Mouse (Mus musculus): ENCODE measurements around the gene Ppp1r3f. TPM values are rescaled to one million over a fixed set of nuclear protein-coding genes. Genes with fewer than 3 reads are reported as not detected.

Gene Ppp1r3f
- polyA plus RNA-seq, 2 experiments: 0.06 to 0.42 TPM

DNA sequence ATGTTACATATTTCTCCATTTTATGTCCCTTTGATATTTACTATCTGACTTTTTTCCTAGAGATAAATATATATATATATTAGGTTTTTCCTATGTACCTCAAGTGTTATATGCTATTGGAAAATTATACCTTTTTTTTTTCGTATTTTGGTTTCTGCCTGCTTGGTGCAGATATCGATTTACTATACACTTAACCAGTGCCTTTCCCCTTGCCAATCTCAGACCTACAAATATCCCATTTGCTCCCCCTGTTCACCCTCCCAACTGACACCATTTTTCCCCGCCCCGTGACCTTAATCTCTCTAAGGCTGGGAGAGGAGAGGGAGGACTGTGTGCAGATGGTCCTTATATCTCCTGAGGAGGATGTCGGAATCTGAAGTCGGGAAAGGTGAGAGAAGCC lies 32.7 kb upstream of the Ppp1r3f start, which contains the start of gene Cacna1f:
Cacna1f (plus strand) TSS at position 301 of the 400 bp plus-strand sequence.
- H3K4me2 ChIP-seq (ENCODE audit: low read depth): no peak within 1 kb of the TSS
- ATAC-seq (ENCODE audit: insufficient read depth) (no peak), DNase-seq (ENCODE audit: low read depth in 3 of 3, low spot score in 3 of 3) (no peak)
- H3K9ac ChIP-seq (replicated peaks): no peak within 1 kb of the TSS
- peaks cover 4% of the 10 kb centered on the region; the same call in 1 of the 2 replicates for H3K27me3 ChIP-seq (ENCODE audit: control insufficient read depth, insufficient read depth, low read length)
- peaks cover 0 to 5% of the 10 kb centered on the region in 2 experiments; a peak in 2 of 4 replicates for H3K4me1 ChIP-seq (replicated peaks; ENCODE audit: control insufficient read depth in 2 of 2, insufficient read depth in 2 of 2, low read length in 1 of 2)
- H3K36me3 ChIP-seq (replicated peaks; ENCODE audit: control insufficient read depth, insufficient read depth, low read depth): no peaks in the 10 kb centered on the region; the same call in 1 of the 2 replicates
- 54% methylated on average over 6 of the region's 6 CpGs for WGBS (ENCODE audit: insufficient replicate concordance)
- no peaks in the 10 kb centered on the region for H3K9me3 ChIP-seq (ENCODE audit: control insufficient read depth, low read length)
- no peak within 1 kb of the TSS for H3K4me3 ChIP-seq (ENCODE audit: insufficient read depth in 1 of 2, low read depth in 2 of 2, low read length in 2 of 2)
- no peak for TF ChIP-seq EP300 (IDR thresholded peaks at IDR 0.05; ENCODE audit: low read depth)
- no peak for TF ChIP-seq CTCF (IDR thresholded peaks at IDR 0.05; ENCODE audit: low read depth)
- H3K27ac ChIP-seq: no peak within 1 kb of the TSS

DNA sequence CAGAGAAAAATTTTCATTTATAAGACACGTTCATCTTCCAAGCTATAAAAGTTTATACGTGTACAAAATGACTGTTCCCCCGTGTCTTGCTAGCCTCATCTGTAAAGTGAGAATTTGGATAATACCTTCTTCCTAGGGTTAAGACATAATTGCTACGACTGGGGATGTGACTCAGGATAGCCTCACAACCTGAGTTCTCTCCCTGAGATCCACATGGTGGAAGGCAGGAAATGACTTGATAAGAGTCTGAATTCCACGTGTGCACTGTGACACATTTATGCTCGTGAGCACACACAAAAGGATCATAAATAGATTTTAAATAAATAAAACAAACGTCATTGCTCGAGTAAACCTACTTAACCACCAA lies 31.5 kb upstream of the Ppp1r3f start:
- H3K4me2 ChIP-seq (ENCODE audit: low read depth): peak overlapping the region; percentile 50
- ATAC-seq (ENCODE audit: insufficient read depth): peak; percentile 24; the same call in 1 of the 2 replicates

DNA sequence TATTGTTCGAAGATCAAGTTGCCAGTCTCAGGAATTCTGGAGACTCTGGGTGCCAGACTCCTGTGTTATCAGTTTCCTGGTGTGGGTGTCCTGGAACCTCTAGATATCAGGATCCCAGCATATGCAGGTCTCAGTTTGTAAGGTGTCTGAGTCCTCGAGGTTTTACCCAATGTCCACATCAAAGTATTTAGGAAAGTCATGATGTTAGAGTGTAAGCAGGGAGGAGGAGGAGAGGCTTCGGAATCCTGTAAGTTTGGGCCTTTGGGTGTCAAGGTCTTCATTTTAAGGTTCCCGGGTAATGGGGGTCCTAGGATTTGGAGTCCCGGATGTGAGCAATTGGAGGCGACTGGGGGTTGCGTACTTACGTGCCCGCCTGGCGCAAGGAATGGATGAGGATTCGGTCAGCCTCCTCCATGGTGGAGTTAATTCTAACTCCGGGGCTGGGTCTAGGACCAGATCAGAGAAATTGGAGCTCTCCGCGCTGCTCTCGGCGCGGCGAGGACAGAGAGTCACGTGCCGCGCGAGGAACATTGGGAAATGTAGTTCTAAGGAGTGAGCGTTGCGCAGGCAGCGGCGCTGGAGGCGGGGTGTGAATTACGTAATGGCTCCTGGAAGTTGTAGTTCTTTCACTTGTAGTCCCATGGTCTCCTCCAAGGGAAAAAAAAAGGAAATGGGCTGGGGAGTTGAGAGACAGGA lies 30.9 kb upstream of the Ppp1r3f start, which contains the start of gene Ccdc22:
Ccdc22 (minus strand) TSS at position 639 of the 696 bp plus-strand sequence.
- ATAC-seq (ENCODE audit: insufficient read depth): peak; percentile 90
- no peak within 1 kb of the TSS for H3K27ac ChIP-seq

More for the DNA sequence above, 31.5 kb upstream of the Ppp1r3f start:
- H3K4me1 ChIP-seq (replicated peaks; ENCODE audit: control insufficient read depth in 2 of 2, insufficient read depth in 2 of 2, low read length in 1 of 2): peaks cover 0 to 5% of the 10 kb centered on the region in 2 experiments; a peak in 2 of 4 replicates
- no peak for DNase-seq (ENCODE audit: low read depth in 3 of 3, low spot score in 3 of 3)
- no peaks in the 10 kb centered on the region for H3K9me3 ChIP-seq (ENCODE audit: control insufficient read depth, low read length)
- WGBS (ENCODE audit: insufficient replicate concordance): 22% methylated on average over 8 of the region's 8 CpGs
- H3K9ac ChIP-seq (replicated peaks): no peak overlapping the region
- H3K4me3 ChIP-seq (ENCODE audit: insufficient read depth in 1 of 2, low read depth in 2 of 2, low read length in 2 of 2): no peak overlapping the region; a peak in 1 of 4 replicates
- no peak overlapping the region for H3K27ac ChIP-seq
- TF ChIP-seq EP300 (IDR thresholded peaks at IDR 0.05; ENCODE audit: low read depth): no peak
- TF ChIP-seq CTCF (IDR thresholded peaks at IDR 0.05; ENCODE audit: low read depth): no peak
- H3K36me3 ChIP-seq (replicated peaks; ENCODE audit: control insufficient read depth, insufficient read depth, low read depth): no peaks in the 10 kb centered on the region; the same call in 1 of the 2 replicates
- H3K27me3 ChIP-seq (ENCODE audit: control insufficient read depth, insufficient read depth, low read length): peaks cover 4% of the 10 kb centered on the region; the same call in 1 of the 2 replicates

DNA sequence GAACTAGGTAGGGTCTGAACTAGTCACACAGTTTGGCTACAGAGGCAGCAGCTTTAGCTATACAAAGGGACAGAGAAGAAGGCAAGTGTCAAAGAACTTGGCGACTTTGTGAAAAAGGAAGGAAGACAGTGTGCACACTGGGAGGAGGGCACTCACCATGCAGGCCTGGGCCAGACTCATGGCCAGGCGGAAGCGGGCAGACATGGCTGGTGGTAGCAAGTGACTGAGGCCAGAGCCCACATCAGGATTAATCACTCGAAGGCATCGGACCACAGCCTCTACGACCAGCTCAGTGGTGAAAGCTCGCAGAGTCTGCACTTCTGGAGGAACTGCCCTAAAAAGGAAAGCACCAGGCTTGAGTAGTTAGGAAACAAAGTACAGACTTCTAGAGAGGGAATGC lies 29.9 kb upstream of the Ppp1r3f start:
- TF ChIP-seq EP300 (IDR thresholded peaks at IDR 0.05; ENCODE audit: low read depth): no peak
- no peak for TF ChIP-seq CTCF (IDR thresholded peaks at IDR 0.05; ENCODE audit: low read depth)
- 54% methylated on average over 7 of the region's 7 CpGs for WGBS (ENCODE audit: insufficient replicate concordance)
- H3K27ac ChIP-seq: no peak overlapping the region
- peak overlapping the region in 1 of 2 experiments; percentile 61; a peak in 2 of 4 replicates for H3K4me3 ChIP-seq (ENCODE audit: insufficient read depth in 1 of 2, low read depth in 2 of 2, low read length in 2 of 2)
- no peaks in the 10 kb centered on the region; the same call in 1 of the 2 replicates for H3K36me3 ChIP-seq (replicated peaks; ENCODE audit: control insufficient read depth, insufficient read depth, low read depth)
- H3K9me3 ChIP-seq (ENCODE audit: control insufficient read depth, low read length): no peaks in the 10 kb centered on the region
- H3K4me2 ChIP-seq (ENCODE audit: low read depth): peak overlapping the region; percentile 76
- ATAC-seq (ENCODE audit: insufficient read depth) (no peak), DNase-seq (ENCODE audit: low read depth in 3 of 3, low spot score in 3 of 3) (no peak)
- H3K4me1 ChIP-seq (replicated peaks; ENCODE audit: control insufficient read depth in 2 of 2, insufficient read depth in 2 of 2, low read length in 1 of 2): peaks cover 0 to 5% of the 10 kb centered on the region in 2 experiments; a peak in 2 of 4 replicates
- H3K27me3 ChIP-seq (ENCODE audit: control insufficient read depth, insufficient read depth, low read length): no peaks in the 10 kb centered on the region
- no peak overlapping the region for H3K9ac ChIP-seq (replicated peaks)

More for the DNA sequence above, 30.9 kb upstream of the Ppp1r3f start, which contains the start of gene Ccdc22:
- Histone ChIP-seq H3K4me2 (ENCODE audit: low read depth) (peak within 1 kb of the TSS; percentile 76), H3K27me3 (ENCODE audit: control insufficient read depth, insufficient read depth, low read length) (peaks cover 2% of the 10 kb centered on the region; the same call in 1 of the 2 replicates), H3K9ac (replicated peaks) (peak within 1 kb of the TSS; percentile 68), H3K4me3 (ENCODE audit: insufficient read depth in 1 of 2, low read depth in 2 of 2, low read length in 2 of 2) (peak within 1 kb of the TSS; percentile 61 to 83), H3K9me3 (ENCODE audit: control insufficient read depth, low read length) (no peaks in the 10 kb centered on the region), H3K4me1 (replicated peaks; ENCODE audit: control insufficient read depth in 2 of 2, insufficient read depth in 2 of 2, low read length in 1 of 2) (peaks cover 0 to 5% of the 10 kb centered on the region in 2 experiments; a peak in 2 of 4 replicates), H3K36me3 (replicated peaks; ENCODE audit: control insufficient read depth, insufficient read depth, low read depth) (no peaks in the 10 kb centered on the region; the same call in 1 of the 2 replicates)
- WGBS (ENCODE audit: insufficient replicate concordance): 12% methylated on average over 28 of the region's 28 CpGs
- no peak for TF ChIP-seq CTCF (IDR thresholded peaks at IDR 0.05; ENCODE audit: low read depth)
- TF ChIP-seq EP300 (IDR thresholded peaks at IDR 0.05; ENCODE audit: low read depth): 0 out of 2 replicates have a peak, but pooled peaks have one; percentile 26
- DNase-seq (ENCODE audit: low read depth in 3 of 3, low spot score in 3 of 3): peak; percentile 61 to 74 (median 68)

DNA sequence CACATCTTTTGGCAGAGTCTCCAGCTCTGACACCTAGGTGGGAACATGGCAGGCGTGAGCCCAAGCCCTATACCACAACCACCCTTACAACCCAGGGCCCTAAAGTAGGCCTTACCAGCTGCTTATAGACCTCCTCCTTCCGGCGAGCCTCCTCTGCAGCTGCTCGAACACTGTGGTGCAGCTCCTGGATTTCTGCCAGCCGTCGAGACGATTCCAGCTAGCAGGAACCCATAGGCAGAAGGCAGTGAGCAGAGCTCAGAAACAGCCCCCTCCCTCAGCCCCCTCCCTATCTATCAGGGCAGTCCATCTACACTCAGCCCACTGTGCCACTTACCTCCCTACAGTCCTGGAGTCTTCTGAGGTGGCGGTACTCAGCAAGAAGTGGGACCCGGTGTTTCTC lies 21.3 kb upstream of the Ppp1r3f start:
- H3K27ac ChIP-seq: no peak overlapping the region
- no peaks in the 10 kb centered on the region for H3K4me1 ChIP-seq (replicated peaks; ENCODE audit: control insufficient read depth in 2 of 2, insufficient read depth in 2 of 2, low read length in 1 of 2)
- 81% methylated on average over 9 of the region's 9 CpGs for WGBS (ENCODE audit: insufficient replicate concordance)
- H3K27me3 ChIP-seq (ENCODE audit: control insufficient read depth, insufficient read depth, low read length): no peaks in the 10 kb centered on the region
- H3K4me2 ChIP-seq (ENCODE audit: low read depth): no peak overlapping the region
- ATAC-seq (ENCODE audit: insufficient read depth) (no peak), DNase-seq (ENCODE audit: low read depth in 3 of 3, low spot score in 3 of 3) (no peak)
- H3K9ac ChIP-seq (replicated peaks): no peak overlapping the region
- TF ChIP-seq CTCF (IDR thresholded peaks at IDR 0.05; ENCODE audit: low read depth): no peak
- no peak for TF ChIP-seq EP300 (IDR thresholded peaks at IDR 0.05; ENCODE audit: low read depth)
- H3K9me3 ChIP-seq (ENCODE audit: control insufficient read depth, low read length): no peaks in the 10 kb centered on the region
- H3K36me3 ChIP-seq (replicated peaks; ENCODE audit: control insufficient read depth, insufficient read depth, low read depth): no peaks in the 10 kb centered on the region
- H3K4me3 ChIP-seq (ENCODE audit: insufficient read depth in 1 of 2, low read depth in 2 of 2, low read length in 2 of 2): no peak overlapping the region
